Mouse (Mus musculus) embryonic fibroblast, embryonic 13.5 days (primary cell): ENCODE measurements around the gene Dao. TPM values are rescaled to one million over a fixed set of nuclear protein-coding genes. Genes with fewer than 3 reads are reported as not detected.

Experiments used
- H3K27ac ChIP-seq: 2 replicates; pipeline ENCODE4 v1.5.1; 2012; ENCODE audit warnings: low read length, control low read depth, inconsistent platforms; ENCODE audit not compliant: insufficient read depth
- H3K4me1 ChIP-seq: 2 replicates; pipeline ENCODE4 v1.6.1; 2011; ENCODE audit warnings: low read length; ENCODE audit not compliant: control insufficient read depth, insufficient read depth
- H3K4me3 ChIP-seq: 2 replicates; pipeline ENCODE4 v1.5.1; 2011; ENCODE audit warnings: mild to moderate bottlenecking, control low read depth, low read length; ENCODE audit not compliant: insufficient read depth
- CTCF ChIP-seq: IDR thresholded peaks from 2 replicates; pipeline ENCODE4 v1.5.1; 2011; ENCODE audit warnings: mild to moderate bottlenecking, control low read depth, low read length, moderate library complexity, borderline replicate concordance; ENCODE audit not compliant: insufficient read depth
- POLR2A ChIP-seq: IDR thresholded peaks from 2 replicates; pipeline ENCODE4 v1.6.1; 2011; ENCODE audit warnings: low read depth, mild to moderate bottlenecking, control low read depth, low read length, moderate library complexity
- polyA plus RNA-seq: library from polyadenylated mRNA; stranded (reverse); fragments of >200 nt; gene quantifications from 2 replicates; pipeline ENCODE4 v1.2.4, GENCODE M21; 2011; ENCODE audit warnings: low read depth; ENCODE audit not compliant: missing spikeins, insufficient read length

The Dao gene
- polyA plus RNA-seq, 1 experiment, result not detected

DNA sequence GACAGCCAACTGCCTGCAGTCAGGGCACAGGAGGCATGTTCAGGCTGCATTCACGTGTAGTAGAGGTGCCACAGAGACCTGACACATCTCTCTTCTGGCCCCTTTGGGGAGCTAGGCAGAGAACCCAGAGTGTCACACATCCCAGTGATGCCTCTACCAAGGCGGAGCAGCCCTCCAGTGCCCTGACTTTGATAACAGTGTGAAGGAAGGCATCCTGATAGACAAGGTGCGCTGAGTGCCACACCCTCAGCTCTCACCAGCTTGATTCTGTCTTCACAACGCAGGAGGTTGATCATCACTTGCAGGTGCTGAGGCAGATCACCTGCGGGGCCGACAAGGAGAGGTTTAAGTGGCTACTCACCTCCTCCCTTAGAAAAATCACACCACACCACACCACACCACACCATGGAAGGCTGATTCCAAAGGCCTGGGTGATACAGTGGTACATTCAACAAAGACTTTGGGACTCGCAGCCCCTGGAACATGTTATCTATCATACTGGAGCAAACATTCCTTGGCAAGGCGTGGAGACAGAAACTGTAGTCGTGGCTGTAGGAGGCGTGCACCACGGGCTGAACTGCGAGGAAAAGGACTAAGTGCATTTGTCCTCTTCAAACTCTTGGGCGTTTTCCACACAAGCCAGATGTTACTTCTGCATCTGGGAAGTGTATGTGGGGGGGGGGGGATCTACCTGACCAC, 36.9 kb upstream of the Dao start:
- H3K27ac ChIP-seq, result no peak overlapping the region
- no peak overlapping the region for H3K4me3 ChIP-seq
- H3K4me1 ChIP-seq, result no peaks in the 10 kb centered on the region
- TF ChIP-seq CTCF (no peak), POLR2A (no peak)

DNA sequence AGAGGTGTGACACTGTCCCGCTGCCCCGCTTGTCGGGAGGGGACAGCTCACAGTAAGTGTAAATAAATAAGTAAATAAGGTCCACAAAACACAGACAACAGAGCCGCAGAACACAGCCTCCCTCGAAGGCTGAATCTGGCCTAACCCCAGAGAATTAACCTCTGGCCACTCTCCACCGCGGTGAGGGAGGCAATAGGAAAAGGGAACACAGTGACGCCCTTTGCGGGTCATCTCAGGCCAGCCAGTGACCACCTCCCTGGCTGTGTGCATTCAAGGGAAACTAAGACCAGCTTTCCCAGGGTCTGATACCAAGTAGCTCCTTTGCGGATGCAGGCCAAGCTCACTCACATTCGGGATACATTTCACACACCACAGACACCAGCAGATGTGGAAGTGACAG, 35.1 kb upstream of the Dao start:
- Histone ChIP-seq H3K4me3 (no peak overlapping the region), H3K4me1 (no peaks in the 10 kb centered on the region), H3K27ac (no peak overlapping the region)
- TF ChIP-seq CTCF, result no peak
- TF ChIP-seq POLR2A, result no peak

DNA sequence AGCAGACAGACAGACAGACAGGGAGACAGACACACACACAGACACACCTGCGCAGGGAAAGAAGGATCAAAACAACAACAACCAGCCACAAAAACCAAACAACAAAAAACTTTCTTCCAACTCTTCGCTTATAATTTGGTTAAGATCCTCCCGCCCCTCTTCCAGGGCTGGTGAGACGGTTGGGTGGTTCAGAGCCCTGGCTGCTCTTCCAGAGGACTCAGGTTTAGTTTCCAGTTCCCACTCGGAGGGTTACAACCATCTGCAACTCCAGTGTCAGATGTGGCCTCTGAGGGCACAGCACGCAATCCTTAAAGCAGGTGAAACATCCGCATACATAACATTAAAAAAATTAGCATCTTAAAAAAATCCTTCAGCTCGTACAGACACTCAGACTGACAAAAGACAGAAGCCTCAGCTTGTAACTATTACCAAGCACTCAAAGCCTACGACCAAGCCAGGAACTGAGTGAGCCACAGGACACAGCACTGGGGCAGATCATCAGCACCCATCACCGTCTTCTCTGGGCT, 32.0 kb upstream of the Dao start:
- Histone ChIP-seq H3K4me3 (no peak overlapping the region), H3K4me1 (peaks cover 17% of the 10 kb centered on the region), H3K27ac (no peak overlapping the region)
- TF ChIP-seq POLR2A (no peak), CTCF (no peak)

DNA sequence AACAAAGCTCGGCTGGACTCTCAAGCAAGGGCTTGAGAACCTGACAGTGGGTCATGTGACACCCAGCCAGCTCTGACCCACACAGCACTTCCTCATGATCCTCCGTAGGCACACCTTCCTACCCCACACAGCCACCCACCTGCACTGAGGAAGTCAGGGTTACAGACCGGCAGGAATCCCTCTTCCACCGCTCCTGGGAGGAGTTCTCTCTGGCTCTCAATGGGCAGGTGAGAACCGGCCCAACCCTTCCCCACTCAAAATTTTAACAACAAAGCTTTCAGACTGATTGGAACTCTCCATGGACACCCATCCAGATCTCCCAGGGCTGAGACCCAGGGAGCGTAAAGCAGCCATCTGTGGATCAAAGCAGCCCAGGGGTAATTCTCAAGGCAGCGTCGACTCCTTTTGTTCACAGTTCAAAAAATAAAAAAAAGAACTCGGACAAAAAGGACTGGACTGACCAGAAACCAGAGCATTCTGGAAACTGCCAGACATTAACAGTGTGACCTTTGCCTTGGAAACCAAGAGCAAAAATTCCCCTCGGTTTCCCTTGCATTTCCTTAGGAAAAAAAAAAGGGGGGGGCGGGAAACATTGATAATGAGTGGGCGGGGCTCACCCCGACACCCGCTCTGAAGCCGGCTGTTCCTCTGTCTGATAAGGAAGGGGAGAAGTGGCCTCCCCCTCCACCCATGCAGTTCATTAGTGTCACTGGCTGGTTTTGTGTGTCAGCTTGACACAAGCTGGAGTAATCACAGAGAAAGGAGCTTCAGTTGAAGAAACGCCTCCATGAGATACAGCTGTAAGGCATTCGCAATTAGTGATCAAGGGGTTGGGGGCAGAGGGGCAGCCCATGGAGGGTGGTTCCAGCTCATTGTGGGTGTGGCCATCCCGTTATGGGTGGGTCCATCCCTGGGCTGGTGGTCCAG, 30.7 kb upstream of the Dao start:
- Histone ChIP-seq H3K27ac (no peak overlapping the region), H3K4me3 (no peak overlapping the region), H3K4me1 (peaks cover 28% of the 10 kb centered on the region)
- TF ChIP-seq CTCF (no peak), POLR2A (no peak)

DNA sequence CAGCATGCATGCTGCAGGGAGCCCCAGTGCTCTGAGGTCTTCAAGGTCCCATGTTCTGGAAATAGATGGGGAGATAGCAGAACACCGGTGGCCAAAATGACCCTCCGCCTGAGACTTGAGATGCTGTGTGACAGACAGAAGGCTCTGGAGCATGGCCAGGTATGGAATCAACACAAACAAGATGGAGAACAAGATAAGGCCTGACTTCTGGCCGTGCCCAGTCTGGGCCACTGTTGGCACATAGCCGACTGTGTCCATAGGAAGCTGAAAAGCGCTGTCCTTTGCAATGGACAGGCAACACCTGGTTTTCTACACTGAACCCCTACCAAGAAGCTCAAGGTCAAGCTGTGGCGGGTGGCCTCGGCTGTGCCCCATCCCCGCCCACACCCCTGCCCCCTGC, 29.7 kb upstream of the Dao start:
- Histone ChIP-seq H3K27ac (no peak overlapping the region), H3K4me3 (no peak overlapping the region), H3K4me1 (peaks cover 32% of the 10 kb centered on the region)
- no peak for TF ChIP-seq CTCF
- no peak for TF ChIP-seq POLR2A

DNA sequence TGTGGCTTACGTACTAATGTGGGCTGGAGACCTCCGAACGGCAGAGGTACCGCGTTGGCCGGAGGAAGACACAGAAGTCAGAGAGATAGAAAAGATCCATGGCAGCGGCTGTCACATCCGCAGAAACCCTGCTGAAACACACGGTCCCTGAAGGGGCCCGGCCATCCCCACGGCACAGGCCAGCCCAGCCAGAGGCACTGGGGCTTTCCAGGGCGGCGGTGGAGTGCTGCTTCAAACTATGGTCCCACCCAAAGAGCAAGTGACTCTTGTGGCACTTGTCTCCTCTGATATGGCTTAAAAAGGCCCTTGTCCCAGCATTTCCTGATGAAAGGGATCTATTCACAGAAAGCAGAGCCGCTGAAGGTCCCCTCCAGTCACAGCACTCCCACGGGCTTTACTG, 28.9 kb upstream of the Dao start:
- TF ChIP-seq CTCF (no peak), POLR2A (no peak)
- Histone ChIP-seq H3K27ac (no peak overlapping the region), H3K4me3 (no peak overlapping the region), H3K4me1 (peaks cover 32% of the 10 kb centered on the region)

DNA sequence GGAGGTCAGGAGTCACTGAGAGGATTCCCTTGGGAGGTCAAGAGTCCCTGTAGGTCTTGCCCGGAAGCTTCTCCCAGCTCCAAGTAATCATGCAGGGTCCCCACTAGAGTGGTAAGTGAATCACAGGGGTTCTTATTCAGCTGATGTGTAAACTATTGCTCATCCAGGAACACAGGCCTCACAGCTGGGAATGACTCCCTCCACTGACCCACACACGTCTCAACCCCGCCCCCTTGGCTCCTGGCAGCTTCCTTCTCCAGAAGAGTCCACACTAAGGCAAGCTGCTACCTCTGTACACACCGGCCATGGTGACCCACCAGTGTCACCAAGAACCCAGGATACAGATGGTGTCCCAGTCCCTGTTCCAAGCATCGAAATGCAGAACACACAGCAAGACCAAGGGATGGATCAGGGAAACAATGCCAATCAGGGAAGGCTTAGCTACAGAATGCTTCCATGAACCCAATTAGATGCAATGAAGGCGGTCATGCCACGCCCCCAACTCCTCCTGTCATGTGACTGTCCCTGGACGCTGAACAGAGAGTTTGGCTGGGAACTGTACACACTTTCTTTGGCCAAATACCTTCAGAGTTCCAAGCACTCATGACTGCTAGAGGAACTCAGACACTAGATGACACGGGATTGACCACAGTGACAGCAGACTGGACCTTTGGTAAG, 27.8 kb upstream of the Dao start:
- Histone ChIP-seq H3K4me1 (peaks cover 32% of the 10 kb centered on the region), H3K27ac (peak overlapping the region; percentile 36; the same call in 1 of the 2 replicates), H3K4me3 (no peak overlapping the region)
- TF ChIP-seq CTCF, result no peak
- TF ChIP-seq POLR2A, result no peak

DNA sequence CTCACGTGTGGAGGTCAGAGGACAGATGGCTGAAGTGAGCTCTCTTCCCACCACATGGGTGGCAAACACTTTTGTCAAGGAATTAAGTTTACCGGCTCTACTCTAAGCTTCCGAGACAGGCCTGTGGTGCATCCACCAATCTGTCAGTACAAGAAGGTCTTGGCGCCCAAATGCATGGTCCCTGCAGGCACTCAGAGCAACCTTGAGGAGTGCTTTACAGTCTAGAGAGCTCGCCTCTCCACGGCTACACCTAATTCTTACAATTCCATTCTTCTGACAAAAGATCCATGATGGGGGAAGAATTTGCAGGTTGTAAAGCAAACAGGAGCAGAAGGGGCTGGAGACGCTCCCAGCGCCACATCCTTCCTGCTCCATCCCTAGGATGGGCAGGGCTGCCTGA, 26.9 kb upstream of the Dao start:
- TF ChIP-seq CTCF, result no peak
- TF ChIP-seq POLR2A, result no peak
- H3K27ac ChIP-seq, result peak overlapping the region; percentile 10; the same call in 1 of the 2 replicates
- no peak overlapping the region for H3K4me3 ChIP-seq
- peaks cover 32% of the 10 kb centered on the region for H3K4me1 ChIP-seq

DNA sequence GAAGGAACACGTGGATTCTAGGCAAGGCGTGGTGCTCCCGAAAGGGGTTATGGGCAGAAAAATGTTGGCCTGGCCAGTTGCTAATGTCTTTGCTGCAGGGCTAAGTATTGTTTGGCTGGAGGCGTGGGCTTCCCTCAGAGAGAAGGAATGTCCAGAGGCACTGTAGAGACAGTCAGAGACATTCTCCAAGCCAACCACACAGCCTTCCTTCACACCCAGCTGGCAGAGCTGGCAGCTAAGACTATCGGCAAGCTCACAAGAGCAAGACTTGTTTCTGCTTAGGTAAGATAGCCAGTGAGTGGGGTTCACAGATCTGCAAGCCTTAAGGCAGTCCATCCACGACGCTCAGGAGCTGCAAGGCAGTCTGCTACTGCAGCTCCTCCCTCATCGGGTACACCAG, 26.2 kb upstream of the Dao start:
- H3K27ac ChIP-seq, result 0 out of 2 replicates have a peak overlapping the region, but pooled peaks have one; percentile 10
- peaks cover 32% of the 10 kb centered on the region for H3K4me1 ChIP-seq
- TF ChIP-seq CTCF (no peak), POLR2A (no peak)
- H3K4me3 ChIP-seq, result no peak overlapping the region
